Mouse (Mus musculus): ENCODE results near the gene Tcea3. TPM values are rescaled to one million over a fixed set of nuclear protein-coding genes. Genes with fewer than 3 reads are reported as not detected.
A peak's percentile ranks its signal among the peaks of the same experiment; 100 is the strongest.

The Tcea3 gene
- polyA plus RNA-seq, 1 experiment from 2014 or later = 17.2 TPM

DNA sequence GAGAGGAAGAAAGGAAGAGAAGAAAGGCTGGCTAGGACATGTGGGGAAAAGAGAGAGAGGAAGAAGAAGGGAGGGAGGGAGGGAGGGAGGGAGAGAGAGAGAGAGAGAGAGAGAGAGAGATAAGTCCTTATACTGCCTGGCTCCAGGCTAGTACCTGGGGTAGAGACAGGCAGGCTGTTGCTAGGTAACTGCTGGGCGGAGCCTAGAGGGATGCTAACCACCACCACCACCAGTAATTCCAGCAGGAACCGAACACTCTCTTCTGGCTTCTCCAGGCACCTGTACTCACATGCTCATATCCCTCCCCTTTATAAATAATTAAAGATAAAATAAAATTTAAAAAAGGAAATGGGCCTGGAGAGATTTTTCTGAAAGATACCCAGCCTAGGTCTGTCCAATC is 36.3 kb downstream of the Tcea3 start:
- H3K9me3 ChIP-seq = no peaks in the 10 kb centered on the region
- H3K36me3 ChIP-seq = peaks cover 17% of the 10 kb centered on the region
- H3K9ac ChIP-seq = no peak overlapping the region
- no peaks in the 10 kb centered on the region for H3K27me3 ChIP-seq
- peaks cover 44% of the 10 kb centered on the region for H3K4me1 ChIP-seq
- no peak for ATAC-seq (ENCODE audit: borderline replicate concordance, extremely low read depth, low FRiP score, low TSS enrichment)
- no peak overlapping the region for H3K4me3 ChIP-seq
- 30% methylated on average over 2 of the region's 2 CpGs for WGBS
- peak overlapping the region; percentile 95 for H3K27ac ChIP-seq
- peak overlapping the region; percentile 74 for H3K4me2 ChIP-seq

DNA sequence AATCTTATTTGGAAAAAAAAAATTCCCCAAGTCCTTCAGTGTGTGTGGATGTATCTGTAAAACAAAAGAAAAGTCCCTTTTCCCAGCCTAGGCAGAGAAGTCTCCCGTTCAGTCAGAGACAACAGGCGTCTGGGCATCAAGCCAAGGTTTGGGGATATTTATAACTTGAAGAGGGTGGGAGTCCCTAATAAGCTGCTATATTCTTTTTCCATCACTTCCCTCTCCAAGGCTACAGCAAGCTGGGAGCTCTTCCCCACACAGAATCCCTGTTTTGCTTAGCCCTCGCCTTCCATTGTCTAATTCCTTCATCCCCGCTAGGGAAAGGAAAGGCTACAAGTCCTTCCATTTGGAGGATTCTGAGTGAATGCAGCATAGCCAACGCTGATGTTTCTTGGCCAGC is 36.9 kb downstream of the Tcea3 start, which contains the start of gene Zfp46:
Zfp46 (plus strand) TSS at position 229 of the 400 bp plus-strand sequence.
- Histone ChIP-seq H3K9ac (peak within 1 kb of the TSS; percentile 71), H3K27me3 (no peaks in the 10 kb centered on the region), H3K4me3 (peak within 1 kb of the TSS; percentile 71), H3K27ac (peak within 1 kb of the TSS; percentile 95), H3K9me3 (no peaks in the 10 kb centered on the region), H3K36me3 (peaks cover 23% of the 10 kb centered on the region), H3K4me1 (peaks cover 44% of the 10 kb centered on the region), H3K4me2 (peak within 1 kb of the TSS; percentile 74)
- ATAC-seq (ENCODE audit: borderline replicate concordance, extremely low read depth, low FRiP score, low TSS enrichment) = peak; percentile 23; the same call in 1 of the 2 replicates
- 10% methylated on average over 5 of the region's 5 CpGs for WGBS

DNA sequence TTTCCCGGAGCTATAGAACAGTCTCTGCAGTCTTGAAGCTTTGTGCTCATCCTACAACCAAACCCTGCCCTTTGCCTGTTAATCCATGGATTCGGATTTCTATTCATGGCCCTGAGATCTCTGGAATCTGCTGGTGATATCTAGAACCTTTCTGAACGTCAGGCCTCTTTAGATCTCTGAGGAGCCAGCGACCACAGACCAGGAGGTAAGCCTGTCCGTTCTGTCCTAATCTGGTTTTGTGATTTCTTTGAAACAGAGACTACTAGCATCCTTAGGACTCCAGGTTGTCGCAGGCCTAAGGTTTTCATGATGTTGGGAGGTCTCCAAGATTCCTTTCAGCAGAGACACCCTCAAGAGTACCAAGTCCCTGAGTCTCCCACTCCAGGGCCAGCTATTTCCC is 37.4 kb downstream of the Tcea3 start:
- Histone ChIP-seq H3K9me3 (no peaks in the 10 kb centered on the region), H3K27me3 (no peaks in the 10 kb centered on the region), H3K4me1 (peaks cover 44% of the 10 kb centered on the region), H3K4me3 (peak overlapping the region; percentile 71), H3K27ac (peak overlapping the region; percentile 95), H3K9ac (peak overlapping the region; percentile 31), H3K4me2 (peak overlapping the region; percentile 74), H3K36me3 (peaks cover 28% of the 10 kb centered on the region)
- 14% methylated on average over 6 of the region's 6 CpGs for WGBS
- ATAC-seq (ENCODE audit: borderline replicate concordance, extremely low read depth, low FRiP score, low TSS enrichment) = no peak; the same call in none of the 2 replicates

DNA sequence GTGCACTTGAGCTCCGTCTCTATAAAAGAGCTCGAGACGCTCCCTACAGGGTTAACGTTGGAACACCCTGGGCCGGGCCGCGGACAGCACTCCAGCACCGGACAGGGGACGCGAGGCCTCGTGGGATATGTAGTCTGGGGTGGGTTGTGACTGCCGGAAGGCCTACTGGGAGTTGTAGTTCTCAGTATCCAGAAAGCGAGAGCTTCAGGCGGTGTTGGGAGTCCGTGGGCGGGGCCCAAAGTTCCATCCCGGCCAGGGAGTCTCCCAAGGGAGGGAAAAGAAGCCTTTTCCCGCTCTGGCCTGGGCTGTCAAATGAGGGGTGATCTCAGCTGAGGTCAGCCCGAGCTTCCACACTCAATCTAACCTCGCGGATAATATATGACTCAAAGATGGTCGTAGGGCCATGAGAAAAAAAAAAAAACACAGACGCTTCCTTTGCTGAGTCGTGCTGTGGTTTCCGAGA is 37.9 kb downstream of the Tcea3 start:
- Histone ChIP-seq H3K27ac (peak overlapping the region; percentile 95), H3K9ac (peak overlapping the region; percentile 71), H3K9me3 (no peaks in the 10 kb centered on the region), H3K36me3 (peaks cover 33% of the 10 kb centered on the region), H3K4me3 (peak overlapping the region; percentile 71), H3K4me1 (peaks cover 44% of the 10 kb centered on the region), H3K4me2 (peak overlapping the region; percentile 74), H3K27me3 (no peaks in the 10 kb centered on the region)
- WGBS = under 1% methylated on average over 25 of the region's 25 CpGs
- peak; percentile 95 for ATAC-seq (ENCODE audit: borderline replicate concordance, extremely low read depth, low FRiP score, low TSS enrichment)

DNA sequence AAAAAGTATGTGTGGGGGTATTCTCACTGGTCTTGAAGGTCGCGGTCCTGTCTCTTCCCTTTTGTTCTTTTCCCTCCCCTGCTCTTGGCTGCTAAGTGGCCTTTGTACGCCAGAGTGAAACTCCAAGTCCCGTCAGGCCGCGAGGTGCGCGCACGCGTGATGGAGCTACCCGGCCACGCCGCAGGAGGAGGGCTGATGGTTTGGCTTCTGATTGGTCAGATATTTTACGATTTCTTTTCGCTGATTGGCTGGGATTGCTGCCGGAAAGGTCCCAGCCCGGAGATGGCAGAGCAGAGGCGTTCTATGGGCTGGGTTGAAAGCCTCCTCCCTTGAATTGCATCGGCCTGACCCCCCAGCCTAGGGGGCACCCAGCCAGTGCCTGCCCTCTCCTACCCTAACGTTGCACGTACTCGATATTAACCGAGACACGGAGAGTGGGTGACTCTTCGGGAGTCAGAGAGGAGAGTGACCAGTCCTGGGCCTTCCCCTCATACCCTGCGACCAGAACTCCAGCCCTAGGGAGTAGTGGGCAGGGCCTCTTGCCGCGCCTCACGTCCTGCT is 38.4 kb downstream of the Tcea3 start:
- Histone ChIP-seq H3K4me3 (peak overlapping the region; percentile 71), H3K4me2 (peak overlapping the region; percentile 74), H3K27ac (peak overlapping the region; percentile 95), H3K27me3 (no peaks in the 10 kb centered on the region), H3K9ac (peak overlapping the region; percentile 73), H3K36me3 (peaks cover 38% of the 10 kb centered on the region), H3K9me3 (no peaks in the 10 kb centered on the region), H3K4me1 (peaks cover 44% of the 10 kb centered on the region)
- ATAC-seq (ENCODE audit: borderline replicate concordance, extremely low read depth, low FRiP score, low TSS enrichment) = peak; percentile 80
- under 1% methylated on average over 29 of the region's 29 CpGs for WGBS

DNA sequence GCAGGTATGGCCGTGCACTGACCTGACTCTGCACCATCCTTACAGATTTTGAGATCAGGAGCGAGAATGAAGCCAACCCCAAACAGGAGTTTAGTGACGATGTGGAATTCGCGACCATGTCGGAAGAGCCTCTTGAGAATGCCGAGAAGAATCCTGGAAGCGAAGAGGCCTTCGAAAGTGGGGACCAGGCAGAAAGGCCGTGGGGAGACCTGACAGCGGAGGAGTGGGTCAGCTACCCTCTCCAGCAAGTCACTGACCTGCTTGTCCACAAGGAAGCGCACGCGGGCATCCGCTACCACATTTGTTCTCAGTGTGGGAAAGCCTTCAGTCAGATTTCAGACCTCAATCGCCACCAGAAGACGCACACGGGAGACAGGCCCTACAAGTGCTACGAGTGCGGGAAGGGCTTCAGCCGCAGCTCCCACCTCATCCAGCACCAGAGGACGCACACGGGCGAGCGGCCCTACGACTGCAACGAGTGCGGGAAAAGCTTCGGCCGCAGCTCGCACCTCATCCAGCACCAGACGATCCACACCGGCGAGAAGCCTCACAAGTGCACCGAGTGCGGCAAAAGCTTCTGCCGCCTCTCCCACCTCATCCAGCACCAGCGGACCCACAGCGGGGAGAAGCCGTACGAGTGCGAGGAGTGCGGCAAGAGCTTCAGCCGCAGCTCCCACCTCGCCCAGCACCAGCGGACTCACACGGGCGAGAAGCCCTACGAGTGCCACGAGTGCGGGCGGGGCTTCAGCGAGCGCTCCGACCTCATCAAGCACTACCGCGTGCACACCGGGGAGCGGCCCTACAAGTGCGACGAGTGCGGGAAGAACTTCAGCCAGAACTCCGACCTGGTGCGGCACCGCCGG is 42.6 kb downstream of the Tcea3 start:
- no peak overlapping the region for H3K4me3 ChIP-seq
- H3K9ac ChIP-seq = no peak overlapping the region
- H3K27me3 ChIP-seq = no peaks in the 10 kb centered on the region
- ATAC-seq (ENCODE audit: borderline replicate concordance, extremely low read depth, low FRiP score, low TSS enrichment) = no peak
- H3K9me3 ChIP-seq = no peaks in the 10 kb centered on the region
- H3K4me2 ChIP-seq = no peak overlapping the region
- peaks cover 13% of the 10 kb centered on the region for H3K4me1 ChIP-seq
- peaks cover 74% of the 10 kb centered on the region for H3K36me3 ChIP-seq
- no peak overlapping the region for H3K27ac ChIP-seq
- WGBS = 61% methylated on average over 66 of the region's 66 CpGs

DNA sequence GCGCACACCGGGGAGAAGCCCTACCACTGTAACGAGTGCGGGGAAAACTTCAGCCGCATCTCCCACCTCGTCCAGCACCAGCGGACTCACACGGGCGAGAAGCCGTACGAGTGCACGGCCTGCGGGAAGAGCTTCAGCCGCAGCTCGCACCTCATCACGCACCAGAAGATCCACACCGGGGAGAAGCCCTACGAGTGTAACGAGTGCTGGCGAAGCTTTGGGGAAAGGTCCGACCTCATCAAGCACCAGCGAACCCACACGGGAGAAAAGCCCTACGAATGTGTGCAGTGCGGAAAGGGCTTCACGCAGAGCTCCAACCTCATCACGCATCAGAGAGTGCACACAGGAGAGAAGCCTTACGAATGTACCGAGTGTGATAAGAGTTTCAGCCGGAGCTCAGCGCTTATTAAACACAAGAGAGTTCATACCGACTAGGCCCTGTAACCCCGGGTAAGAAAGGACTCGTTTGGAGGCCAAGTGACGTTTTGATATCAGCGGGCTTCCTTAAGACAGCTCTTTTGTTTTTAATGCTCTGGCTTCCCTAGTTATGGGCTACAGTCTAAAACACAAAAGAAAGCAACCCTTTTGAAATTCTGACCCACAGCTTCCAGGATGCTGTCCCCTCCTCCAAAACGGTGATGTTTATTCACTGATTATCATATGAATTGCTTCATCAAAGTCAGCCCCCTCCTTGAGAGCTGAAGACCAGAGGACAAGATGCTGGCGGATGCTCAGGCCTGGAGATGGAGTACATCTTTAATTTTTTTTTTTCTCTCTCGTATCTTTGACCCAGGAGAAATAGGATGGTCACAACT is 43.5 kb downstream of the Tcea3 start:
- H3K4me3 ChIP-seq = no peak overlapping the region
- no peaks in the 10 kb centered on the region for H3K9me3 ChIP-seq
- H3K27ac ChIP-seq = no peak overlapping the region
- ATAC-seq (ENCODE audit: borderline replicate concordance, extremely low read depth, low FRiP score, low TSS enrichment) = no peak
- no peak overlapping the region for H3K4me2 ChIP-seq
- WGBS = 75% methylated on average over 39 of the region's 39 CpGs
- peaks cover 75% of the 10 kb centered on the region for H3K36me3 ChIP-seq
- H3K9ac ChIP-seq = no peak overlapping the region
- no peaks in the 10 kb centered on the region for H3K27me3 ChIP-seq
- peaks cover 13% of the 10 kb centered on the region for H3K4me1 ChIP-seq

DNA sequence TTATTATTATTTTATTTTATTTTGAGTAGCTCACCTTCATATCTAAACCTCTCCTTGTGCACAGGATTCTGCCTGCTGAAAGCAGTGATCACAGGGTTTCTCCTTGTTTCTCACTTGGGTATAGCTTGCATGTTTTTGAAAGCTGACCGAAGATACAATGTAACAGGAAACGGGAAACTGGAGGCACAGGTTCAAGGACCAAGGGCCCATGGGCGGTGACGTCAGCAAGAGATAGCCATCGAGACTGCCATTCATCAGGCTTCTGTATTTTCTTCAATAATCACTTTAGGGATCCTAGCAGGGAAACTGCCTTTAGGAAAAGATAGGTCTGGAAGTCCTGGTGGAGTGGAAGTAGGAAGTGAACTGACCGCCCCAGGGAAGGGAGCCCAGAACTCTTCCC is 44.2 kb downstream of the Tcea3 start:
- no peak overlapping the region for H3K27ac ChIP-seq
- H3K9me3 ChIP-seq = no peaks in the 10 kb centered on the region

DNA sequence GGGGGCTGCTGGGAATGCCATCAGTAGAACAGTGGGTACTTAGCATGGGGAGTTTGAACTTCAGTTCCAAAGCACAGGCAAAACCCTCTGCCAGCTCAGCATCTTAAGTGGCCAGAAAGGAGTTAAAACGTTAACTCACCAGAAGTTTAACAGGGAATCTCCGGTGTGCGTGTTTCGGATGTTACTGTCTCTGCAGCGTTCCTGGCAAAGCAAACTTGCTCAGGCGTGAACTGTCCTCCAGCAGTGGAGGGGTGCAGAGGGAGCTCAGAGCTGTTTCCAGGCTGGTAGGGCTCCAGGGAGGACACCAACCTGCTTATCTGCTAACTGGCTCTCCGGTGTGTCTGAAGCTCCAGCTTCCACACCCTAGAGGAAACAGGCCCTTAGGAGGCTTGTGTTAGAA is 48.4 kb downstream of the Tcea3 start:
- no peak for ATAC-seq (ENCODE audit: borderline replicate concordance, extremely low read depth, low FRiP score, low TSS enrichment)
- Histone ChIP-seq H3K27ac (no peak overlapping the region), H3K9ac (no peak overlapping the region), H3K27me3 (no peaks in the 10 kb centered on the region), H3K4me2 (no peak overlapping the region), H3K4me1 (no peaks in the 10 kb centered on the region), H3K36me3 (peaks cover 39% of the 10 kb centered on the region), H3K4me3 (no peak overlapping the region), H3K9me3 (no peaks in the 10 kb centered on the region)
- 53% methylated on average over 7 of the region's 7 CpGs for WGBS

More for the DNA sequence above, 44.2 kb downstream of the Tcea3 start:
- Histone ChIP-seq H3K9ac (no peak overlapping the region), H3K4me3 (no peak overlapping the region), H3K4me2 (no peak overlapping the region), H3K27me3 (no peaks in the 10 kb centered on the region), H3K36me3 (peaks cover 78% of the 10 kb centered on the region), H3K4me1 (peaks cover 9% of the 10 kb centered on the region)
- 84% methylated on average over 6 of the region's 6 CpGs for WGBS
- ATAC-seq (ENCODE audit: borderline replicate concordance, extremely low read depth, low FRiP score, low TSS enrichment) = no peak

DNA sequence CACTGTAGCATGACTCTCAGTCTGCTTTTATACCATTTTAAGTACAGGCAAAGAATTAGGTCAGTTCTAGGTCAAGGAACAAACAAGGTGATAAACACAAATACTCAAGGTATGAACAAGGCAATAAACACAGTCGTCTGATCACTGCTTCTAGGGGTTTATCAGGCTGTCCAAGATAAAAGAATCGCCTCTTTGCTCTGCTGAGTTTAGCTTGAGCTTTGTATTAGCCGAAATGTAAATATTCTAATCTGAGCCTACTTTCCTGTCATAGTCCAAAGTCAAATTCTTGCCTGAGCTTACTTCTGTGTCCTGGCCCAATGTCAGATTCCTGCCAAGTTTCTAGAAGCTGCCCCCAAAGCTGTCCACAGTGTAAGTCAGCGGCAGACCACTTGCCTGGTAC is 54.9 kb downstream of the Tcea3 start:
- no peak for ATAC-seq (ENCODE audit: borderline replicate concordance, extremely low read depth, low FRiP score, low TSS enrichment)
- Histone ChIP-seq H3K9me3 (no peaks in the 10 kb centered on the region), H3K4me2 (no peak overlapping the region), H3K27ac (no peak overlapping the region), H3K9ac (no peak overlapping the region), H3K36me3 (no peaks in the 10 kb centered on the region), H3K27me3 (no peaks in the 10 kb centered on the region), H3K4me1 (peaks cover 5% of the 10 kb centered on the region; the same call in 1 of the 2 replicates), H3K4me3 (no peak overlapping the region)
- WGBS = 24% methylated on average over 4 of the region's 4 CpGs

DNA sequence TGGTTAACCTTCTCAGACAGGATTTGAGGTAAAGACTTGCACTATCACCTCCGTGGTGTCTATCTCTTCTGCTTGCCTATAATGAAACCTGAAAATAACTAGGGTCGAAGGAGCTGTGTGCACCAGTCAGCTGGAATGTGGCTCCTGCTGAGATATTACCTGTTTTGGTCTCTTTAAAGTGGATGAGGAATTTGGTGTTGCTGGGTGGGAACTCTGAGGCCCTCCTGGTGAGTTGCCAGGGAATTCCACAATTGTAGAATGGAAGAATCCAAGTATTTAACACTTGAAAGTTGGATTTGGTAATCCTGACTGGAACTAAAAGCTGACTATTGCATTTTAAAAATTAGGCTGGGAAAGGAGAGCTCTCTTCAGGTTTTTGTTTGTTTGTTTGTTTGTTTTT is 56.7 kb downstream of the Tcea3 start:
- H3K9ac ChIP-seq = no peak overlapping the region
- H3K27ac ChIP-seq = peak overlapping the region; percentile 38; the same call in 1 of the 2 replicates
- ATAC-seq (ENCODE audit: borderline replicate concordance, extremely low read depth, low FRiP score, low TSS enrichment) = no peak
- H3K27me3 ChIP-seq = no peaks in the 10 kb centered on the region
- H3K9me3 ChIP-seq = no peaks in the 10 kb centered on the region
- no peaks in the 10 kb centered on the region for H3K36me3 ChIP-seq
- no peak overlapping the region for H3K4me2 ChIP-seq
- WGBS = 35% methylated on average over 2 of the region's 2 CpGs
- no peak overlapping the region for H3K4me3 ChIP-seq
- peaks cover 7% of the 10 kb centered on the region; the same call in 1 of the 2 replicates for H3K4me1 ChIP-seq

All from lung, embryonic 15.5 days (tissue).